Mouse (Mus musculus): ENCODE measurements at regions not wholly inside any gene's neighbourhood (a gene's known extent, or its start where the extent isn't known, plus 50 kb on each side); places are given as distances from the start of the nearest gene placed in this dataset.

- ATAC-seq (ENCODE audit: poor library complexity, severe bottlenecking) = no peak
Observed at GRCm38 (mm10) chr16:78040149-78040920, 261.0 kb upstream of the Cxadr start.

- ATAC-seq (ENCODE audit: poor library complexity, severe bottlenecking) = no peak
Observed at GRCm38 (mm10) chr16:78019605-78020285, 281.5 kb upstream of the Cxadr start.

- no peak for ATAC-seq (ENCODE audit: poor library complexity, severe bottlenecking)
Observed at GRCm38 (mm10) chr16:78015401-78015800, 285.9 kb upstream of the Cxadr start.

- no peak for ATAC-seq (ENCODE audit: poor library complexity, severe bottlenecking)
Observed at GRCm38 (mm10) chr16:78013049-78013819, 288.1 kb upstream of the Cxadr start.

GRCm38 (mm10) chr16:78004016-78004415 is 297.3 kb upstream of the Cxadr start:
- ATAC-seq (ENCODE audit: poor library complexity, severe bottlenecking) = no peak

GRCm38 (mm10) chr16:77992986-77993385 is 308.3 kb upstream of the Cxadr start:
- ATAC-seq (ENCODE audit: poor library complexity, severe bottlenecking) = no peak

- ATAC-seq (ENCODE audit: poor library complexity, severe bottlenecking) = no peak
Observed at GRCm38 (mm10) chr16:77989791-77990325, 311.4 kb upstream of the Cxadr start.

- 0 out of 2 replicates have a peak, but pooled peaks have one; percentile 15 for ATAC-seq (ENCODE audit: poor library complexity, severe bottlenecking)
Observed at GRCm38 (mm10) chr16:77989139-77989538, 312.1 kb upstream of the Cxadr start.

GRCm38 (mm10) chr16:77986884-77987529 is 314.3 kb upstream of the Cxadr start:
- no peak for ATAC-seq (ENCODE audit: poor library complexity, severe bottlenecking)

GRCm38 (mm10) chr16:77948785-77949184 is 346.9 kb upstream of the Gm11146 start:
- no peak for ATAC-seq (ENCODE audit: poor library complexity, severe bottlenecking)

GRCm38 (mm10) chr16:77945442-77945841 is 343.5 kb upstream of the Gm11146 start:
- ATAC-seq (ENCODE audit: poor library complexity, severe bottlenecking) = no peak

- no peak for ATAC-seq (ENCODE audit: poor library complexity, severe bottlenecking)
Observed at GRCm38 (mm10) chr16:77931025-77931723, 329.3 kb upstream of the Gm11146 start.

GRCm38 (mm10) chr16:77914160-77915070 is 312.5 kb upstream of the Gm11146 start:
- no peak for ATAC-seq (ENCODE audit: poor library complexity, severe bottlenecking)

GRCm38 (mm10) chr16:77894247-77894646 is 292.4 kb upstream of the Gm11146 start:
- ATAC-seq (ENCODE audit: poor library complexity, severe bottlenecking) = no peak

- no peak for ATAC-seq (ENCODE audit: poor library complexity, severe bottlenecking)
Observed at GRCm38 (mm10) chr16:77893690-77894089, 291.8 kb upstream of the Gm11146 start.

- ATAC-seq (ENCODE audit: poor library complexity, severe bottlenecking) = no peak
Observed at GRCm38 (mm10) chr16:77892731-77893130, 290.8 kb upstream of the Gm11146 start.

GRCm38 (mm10) chr16:77889348-77889747 is 287.5 kb upstream of the Gm11146 start:
- no peak for ATAC-seq (ENCODE audit: poor library complexity, severe bottlenecking)

GRCm38 (mm10) chr16:77885060-77885679 is 283.3 kb upstream of the Gm11146 start:
- no peak for ATAC-seq (ENCODE audit: poor library complexity, severe bottlenecking)

GRCm38 (mm10) chr16:77884495-77884894 is 282.6 kb upstream of the Gm11146 start:
- ATAC-seq (ENCODE audit: poor library complexity, severe bottlenecking) = no peak
